Mouse (Mus musculus) megakaryocyte, embryonic 14.5 days (primary cell): Measurements from ENCODE around the gene Ctdspl. TPM values are rescaled to one million over a fixed set of nuclear protein-coding genes. Genes with fewer than 3 reads are reported as not detected.

Experiments used
- H3K27me3 ChIP-seq: replicated peaks from 2 replicates; pipeline ENCODE3; 2012; ENCODE audit warnings: inconsistent platforms
- H3K36me3 ChIP-seq: replicated peaks from 2 replicates; pipeline ENCODE3; 2012; ENCODE audit warnings: low read length, inconsistent platforms, mixed read lengths
- H3K4me1 ChIP-seq: 2 replicates; pipeline ENCODE4 v1.6.1; 2012; ENCODE audit warnings: inconsistent platforms
- H3K4me3 ChIP-seq: replicated peaks from 2 replicates; pipeline ENCODE3; 2012; ENCODE audit warnings: moderate library complexity, mild to moderate bottlenecking, inconsistent platforms
- H3K9me3 ChIP-seq: 2 replicates; pipeline ENCODE4 v1.6.1; 2012; ENCODE audit warnings: inconsistent platforms
- FLI1 ChIP-seq: IDR thresholded peaks from 2 replicates; pipeline ENCODE4 v1.6.1; 2012; ENCODE audit warnings: low read length, inconsistent platforms, mixed read lengths
- GATA1 ChIP-seq: IDR thresholded peaks from 3 replicates; pipeline ENCODE4 v1.6.1; 2012; ENCODE audit warnings: mixed read lengths, low read length, inconsistent platforms, borderline replicate concordance
- polyA plus RNA-seq: library from polyadenylated mRNA; stranded (reverse); fragments of >175 nt; gene quantifications from 2 replicates; pipeline ENCODE4 v1.2.3, GENCODE M21; 2012; ENCODE audit warnings: low replicate concordance; ENCODE audit not compliant: insufficient read depth

Ctdspl gene
- polyA plus RNA-seq, 1 experiment = 4.2 TPM

GRCm38 (mm10) chr9:118928656-118929055 lies 2.4 kb downstream of the Ctdspl start:
- Histone ChIP-seq H3K4me3 (peak overlapping the region; percentile 44), H3K9me3 (no peaks in the 10 kb centered on the region), H3K4me1 (peaks cover 78% of the 10 kb centered on the region), H3K27me3 (peaks cover 5% of the 10 kb centered on the region), H3K36me3 (peaks cover 44% of the 10 kb centered on the region)
- TF ChIP-seq FLI1 (no peak), GATA1 (no peak)

- peaks cover 55% of the 10 kb centered on the region for H3K36me3 ChIP-seq
- peak overlapping the region; percentile 67 for H3K4me3 ChIP-seq
- peaks cover 73% of the 10 kb centered on the region for H3K4me1 ChIP-seq
- H3K9me3 ChIP-seq = no peaks in the 10 kb centered on the region
- H3K27me3 ChIP-seq = peaks cover 2% of the 10 kb centered on the region
- TF ChIP-seq GATA1 = no peak
- TF ChIP-seq FLI1 = no peak
These were observed 4.4 kb downstream of the Ctdspl start for GRCm38 (mm10) chr9:118930611-118931010.

- H3K9me3 ChIP-seq = no peaks in the 10 kb centered on the region
- peaks cover 68% of the 10 kb centered on the region for H3K4me1 ChIP-seq
- H3K27me3 ChIP-seq = no peaks in the 10 kb centered on the region
- TF ChIP-seq GATA1 (no peak), FLI1 (no peak)
- peaks cover 57% of the 10 kb centered on the region for H3K36me3 ChIP-seq
- no peak overlapping the region for H3K4me3 ChIP-seq
These were observed 7.5 kb downstream of the Ctdspl start for GRCm38 (mm10) chr9:118933800-118934199.

DNA sequence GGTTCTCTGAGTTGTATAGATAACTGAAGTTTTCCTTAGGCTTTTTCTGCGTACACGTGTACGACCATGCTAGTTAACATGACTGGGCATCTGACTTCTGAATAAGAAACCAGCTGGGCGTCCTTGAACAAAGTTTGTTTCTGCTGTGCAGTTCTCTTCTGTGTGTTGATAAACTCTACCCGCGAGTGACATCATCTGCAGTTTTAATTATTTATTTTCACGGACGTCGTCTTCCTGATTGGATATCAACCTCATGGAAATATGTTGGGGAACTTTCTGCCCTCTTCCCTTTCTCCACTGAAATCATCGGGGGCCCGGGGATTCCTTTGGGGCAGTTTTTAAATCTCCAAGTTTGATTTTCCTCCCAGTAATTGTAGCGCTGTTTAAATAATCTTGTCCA lies 8.1 kb downstream of the Ctdspl start:
- H3K36me3 ChIP-seq = peaks cover 54% of the 10 kb centered on the region
- TF ChIP-seq FLI1 (no peak), GATA1 (no peak)
- no peak overlapping the region for H3K4me3 ChIP-seq
- no peaks in the 10 kb centered on the region for H3K27me3 ChIP-seq
- peaks cover 66% of the 10 kb centered on the region for H3K4me1 ChIP-seq
- H3K9me3 ChIP-seq = no peaks in the 10 kb centered on the region

- Histone ChIP-seq H3K4me1 (peaks cover 65% of the 10 kb centered on the region), H3K4me3 (no peak overlapping the region), H3K27me3 (no peaks in the 10 kb centered on the region), H3K9me3 (no peaks in the 10 kb centered on the region), H3K36me3 (peaks cover 54% of the 10 kb centered on the region)
- no peak for TF ChIP-seq GATA1
- no peak for TF ChIP-seq FLI1
These were observed 8.8 kb downstream of the Ctdspl start for GRCm38 (mm10) chr9:118935098-118935497.

- Histone ChIP-seq H3K9me3 (no peaks in the 10 kb centered on the region), H3K4me1 (peaks cover 62% of the 10 kb centered on the region), H3K4me3 (no peak overlapping the region), H3K27me3 (no peaks in the 10 kb centered on the region), H3K36me3 (peaks cover 53% of the 10 kb centered on the region)
- TF ChIP-seq GATA1 (no peak), FLI1 (no peak)
These were observed 9.8 kb downstream of the Ctdspl start for GRCm38 (mm10) chr9:118936071-118936470.

- TF ChIP-seq FLI1 (no peak), GATA1 (no peak)
- H3K27me3 ChIP-seq = no peaks in the 10 kb centered on the region
- peak overlapping the region; percentile 26 for H3K4me3 ChIP-seq
- peaks cover 58% of the 10 kb centered on the region for H3K4me1 ChIP-seq
- no peaks in the 10 kb centered on the region for H3K9me3 ChIP-seq
- peaks cover 58% of the 10 kb centered on the region for H3K36me3 ChIP-seq
These were observed 11.3 kb downstream of the Ctdspl start for GRCm38 (mm10) chr9:118937515-118937914.

GRCm38 (mm10) chr9:118939410-118939809 lies 13.2 kb downstream of the Ctdspl start:
- H3K36me3 ChIP-seq = peaks cover 54% of the 10 kb centered on the region
- no peak overlapping the region for H3K4me3 ChIP-seq
- H3K27me3 ChIP-seq = no peaks in the 10 kb centered on the region
- TF ChIP-seq GATA1 (no peak), FLI1 (no peak)
- no peaks in the 10 kb centered on the region for H3K9me3 ChIP-seq
- H3K4me1 ChIP-seq = peaks cover 62% of the 10 kb centered on the region

GRCm38 (mm10) chr9:118939831-118940230 lies 13.6 kb downstream of the Ctdspl start:
- Histone ChIP-seq H3K4me1 (peaks cover 65% of the 10 kb centered on the region), H3K4me3 (peak overlapping the region; percentile 56), H3K36me3 (peaks cover 51% of the 10 kb centered on the region), H3K27me3 (no peaks in the 10 kb centered on the region), H3K9me3 (no peaks in the 10 kb centered on the region)
- TF ChIP-seq GATA1 (no peak), FLI1 (no peak)

GRCm38 (mm10) chr9:118940591-118941207 lies 14.4 kb downstream of the Ctdspl start:
- Histone ChIP-seq H3K4me1 (peaks cover 64% of the 10 kb centered on the region), H3K4me3 (no peak overlapping the region), H3K36me3 (peaks cover 46% of the 10 kb centered on the region), H3K9me3 (no peaks in the 10 kb centered on the region), H3K27me3 (no peaks in the 10 kb centered on the region)
- no peak for TF ChIP-seq GATA1
- TF ChIP-seq FLI1 = no peak
